Mouse (Mus musculus): ENCODE data around the gene Tor4a.

Gene Tor4a

GRCm38 (mm10) chr2:25170326-25171100 is 26.2 kb downstream of the Tor4a start:
- DNase-seq (ENCODE audit: low read depth, low spot score) = no peak

DNA sequence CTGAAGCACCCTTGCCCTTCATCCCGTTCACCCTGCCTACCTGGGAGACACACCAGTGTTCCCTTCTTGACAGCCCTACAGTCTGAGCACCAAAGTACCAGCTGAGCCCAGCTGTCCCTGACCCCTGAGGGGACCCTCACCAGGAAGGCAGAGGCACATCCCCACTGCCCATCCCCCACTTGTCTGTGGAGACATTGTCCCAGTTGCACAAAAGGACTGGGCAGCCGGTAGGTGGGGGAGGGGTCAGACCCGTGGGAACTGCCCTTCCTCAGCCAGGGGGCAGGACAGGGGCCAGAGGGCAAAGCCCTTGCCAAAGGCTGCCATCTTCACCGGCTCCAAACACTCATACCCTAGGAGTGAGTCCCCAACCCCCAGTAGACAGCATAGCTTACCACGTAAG is 26.9 kb downstream of the Tor4a start:
- no peak for DNase-seq (ENCODE audit: low read depth, low spot score)

DNA sequence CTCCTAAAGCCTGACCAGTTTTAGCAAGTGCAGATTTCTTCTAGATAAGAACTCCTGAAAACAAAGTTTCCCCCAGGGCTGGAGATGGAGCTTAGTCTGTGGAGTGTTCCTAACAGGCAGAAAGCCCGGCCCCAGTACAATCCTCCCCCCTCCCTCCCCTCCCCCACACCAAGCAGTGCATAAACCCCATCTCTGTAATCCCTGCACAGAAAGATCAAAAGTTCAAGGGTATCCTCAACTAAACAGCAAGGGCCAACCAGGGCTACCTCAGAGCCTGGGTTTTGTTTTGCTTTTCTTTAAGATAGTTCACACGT is 28.1 kb downstream of the Tor4a start:
- DNase-seq (ENCODE audit: low read depth, low spot score) = no peak

DNA sequence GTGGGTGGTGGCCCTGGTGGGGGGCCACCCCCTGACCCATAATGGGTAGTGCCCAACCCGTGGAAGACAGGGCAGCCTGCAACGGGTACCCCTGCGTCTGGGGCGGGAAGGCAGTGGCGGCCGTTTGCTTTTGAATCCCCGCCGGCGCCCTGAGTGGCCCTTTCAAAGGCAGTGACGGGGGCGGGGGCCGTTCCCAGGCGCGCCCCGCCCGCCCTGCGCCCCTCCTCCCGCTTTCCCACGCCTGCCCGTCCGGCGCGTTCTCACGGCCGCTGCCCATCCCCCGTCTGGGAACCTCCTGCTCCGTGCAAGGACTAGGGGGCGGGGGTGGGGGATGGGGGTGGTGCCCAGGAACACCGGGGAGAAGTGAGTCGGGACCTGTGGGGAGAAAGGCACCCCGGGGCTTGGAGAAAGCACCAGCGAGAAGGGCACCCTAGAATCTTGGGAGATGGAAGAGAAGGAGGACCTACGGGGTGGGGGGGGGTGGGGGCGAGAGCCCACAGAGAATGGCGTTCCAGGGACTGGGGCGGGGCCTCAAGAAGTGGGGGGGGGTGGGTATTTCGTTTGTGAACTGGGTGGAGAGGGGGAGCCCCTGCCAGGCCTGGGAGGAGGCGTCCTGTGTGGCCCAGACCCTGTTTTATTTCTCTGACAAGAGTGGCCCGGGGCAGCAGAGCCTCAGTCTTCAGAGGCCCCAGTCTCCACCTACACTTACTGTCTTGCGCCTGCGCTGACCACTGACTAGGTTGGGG is 28.6 kb downstream of the Tor4a start:
- DNase-seq (ENCODE audit: low read depth, low spot score) = no peak

DNA sequence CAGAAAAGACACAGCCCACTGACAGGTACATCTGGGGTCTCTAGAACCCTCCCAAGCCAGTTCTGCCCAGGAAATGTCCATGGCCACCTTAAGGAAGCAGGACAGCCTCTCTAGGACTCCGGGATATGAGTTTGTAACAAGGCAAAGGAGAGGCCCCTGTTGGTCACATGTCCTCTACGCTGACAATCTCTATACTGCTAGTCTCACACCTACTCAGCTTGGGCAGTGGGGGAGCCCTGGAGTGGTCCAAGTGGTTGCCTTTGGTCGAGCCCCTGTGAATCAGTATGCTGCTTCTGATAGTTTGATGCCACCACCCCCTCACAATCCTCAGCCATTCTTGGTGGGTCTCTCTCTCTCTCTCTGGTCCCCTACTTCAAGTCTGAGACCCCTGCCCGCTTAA is 29.2 kb downstream of the Tor4a start:
- DNase-seq (ENCODE audit: low read depth, low spot score) = no peak

DNA sequence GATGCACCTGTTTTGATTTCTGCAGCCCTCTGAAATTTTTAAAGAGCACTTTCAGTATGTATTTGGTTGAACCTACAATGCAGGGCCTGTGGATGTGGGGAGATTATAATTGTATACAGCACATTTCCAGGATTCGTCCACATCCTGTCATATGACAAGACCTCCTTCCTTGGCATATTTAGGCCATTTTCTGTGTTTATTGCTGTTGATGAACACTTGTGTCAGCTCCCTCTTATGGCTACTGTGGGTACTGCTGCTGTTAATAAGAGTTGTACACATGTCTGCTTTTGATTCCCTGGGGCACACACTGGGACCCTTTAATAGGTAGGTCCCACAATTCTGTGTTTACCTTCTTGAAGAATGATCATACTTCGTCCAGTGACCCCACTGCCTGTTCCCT is 39.0 kb downstream of the Tor4a start:
- no peak for DNase-seq (ENCODE audit: low read depth, low spot score)

- DNase-seq (ENCODE audit: low read depth, low spot score) = no peak
Measured at GRCm38 (mm10) chr2:25156990-25157389, 39.7 kb downstream of the Tor4a start.

DNA sequence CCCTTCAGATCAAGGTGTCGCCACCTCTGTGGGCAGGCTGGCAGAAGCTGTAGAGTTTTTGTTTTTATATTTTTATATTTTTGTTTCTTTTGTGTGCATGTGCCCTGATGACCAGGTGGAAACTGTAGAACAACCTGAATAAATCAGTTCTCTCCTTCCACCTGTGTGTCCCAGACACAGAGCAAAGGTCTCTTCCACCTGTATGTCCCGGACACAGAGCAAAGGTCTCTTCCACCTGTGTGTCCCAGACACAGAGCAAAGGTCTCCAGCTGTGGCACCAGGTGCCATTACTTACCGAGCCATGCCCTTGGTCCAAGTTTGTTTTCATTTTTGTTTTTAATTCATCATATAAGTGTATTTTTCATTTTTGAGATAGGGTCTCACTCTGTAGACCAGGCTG is 40.5 kb downstream of the Tor4a start:
- no peak for DNase-seq (ENCODE audit: low read depth, low spot score)

DNA sequence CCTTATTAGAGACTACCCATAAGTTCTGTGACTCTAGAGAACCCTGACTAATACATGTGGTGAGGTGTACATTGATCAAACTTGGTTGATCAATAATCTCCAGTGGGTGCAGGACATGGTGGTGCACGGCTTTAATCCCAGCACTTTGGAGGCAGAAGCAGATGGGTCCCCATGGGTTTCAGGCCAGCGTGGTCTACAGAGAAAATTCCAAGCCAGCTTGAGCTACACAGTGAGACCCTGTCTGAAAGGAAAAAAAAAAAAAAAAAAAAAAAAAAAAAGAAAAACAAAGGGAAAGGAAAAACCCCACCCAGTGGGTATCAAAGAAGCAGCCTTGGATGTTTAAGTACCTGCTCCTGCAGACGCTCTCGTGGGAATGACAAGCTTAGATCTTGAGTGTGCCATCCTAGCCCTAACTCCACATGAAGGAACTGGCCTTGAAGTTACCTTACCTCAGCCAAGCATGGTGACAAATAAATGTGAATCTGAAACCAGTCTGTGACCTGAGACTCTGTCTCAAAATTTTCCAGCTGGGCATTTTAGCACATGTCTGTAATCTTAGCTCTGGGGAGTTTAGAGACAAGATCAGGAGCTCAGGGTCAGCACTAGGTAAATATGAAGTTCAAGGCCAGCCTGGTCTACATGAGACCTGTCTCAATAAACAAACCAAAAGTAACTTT is 45.3 kb downstream of the Tor4a start:
- no peak for DNase-seq (ENCODE audit: low read depth, low spot score)

DNA sequence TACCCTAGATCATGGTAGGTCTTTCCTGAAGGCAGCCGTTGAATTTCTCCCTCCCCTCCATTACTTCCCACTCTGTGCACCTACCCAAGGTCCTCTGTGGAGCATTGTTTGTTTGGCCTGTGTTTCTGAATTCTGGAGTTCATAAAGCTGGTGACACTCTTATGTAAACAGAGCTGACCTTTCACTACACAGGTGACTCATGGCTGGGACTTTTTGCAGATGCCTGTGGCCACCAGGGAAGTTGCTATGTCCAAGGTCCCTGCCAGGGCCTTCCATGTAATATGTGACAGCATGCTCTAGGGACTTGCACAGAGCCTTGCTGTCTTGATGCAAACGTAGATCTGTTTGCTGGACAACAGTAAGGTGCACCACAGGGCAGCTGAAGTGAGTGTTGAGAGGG is 47.0 kb downstream of the Tor4a start:
- no peak for DNase-seq (ENCODE audit: low read depth, low spot score)

GRCm38 (mm10) chr2:25147892-25148291 is 48.8 kb downstream of the Tor4a start:
- no peak for DNase-seq (ENCODE audit: low read depth, low spot score)

DNA sequence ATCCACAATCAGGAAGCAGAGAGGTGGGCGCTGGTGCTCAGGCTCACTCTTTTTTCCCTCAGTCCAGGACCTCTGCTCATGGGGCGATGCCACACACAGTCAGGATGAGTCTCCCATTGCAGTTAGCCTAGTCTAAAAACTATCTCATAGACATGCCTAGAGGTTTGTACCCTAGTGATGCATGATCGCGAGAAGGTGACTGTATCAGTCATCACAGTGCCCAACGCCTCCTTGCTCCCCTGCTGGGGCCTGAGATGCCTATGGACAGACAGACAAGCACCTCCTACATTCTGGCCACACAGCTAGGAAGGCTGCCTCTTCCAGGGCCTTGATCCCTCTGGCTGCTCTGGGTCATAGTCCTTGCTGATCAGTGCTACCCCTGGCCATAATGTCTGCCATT is 49.3 kb downstream of the Tor4a start:
- DNase-seq (ENCODE audit: low read depth, low spot score) = no peak

DNA sequence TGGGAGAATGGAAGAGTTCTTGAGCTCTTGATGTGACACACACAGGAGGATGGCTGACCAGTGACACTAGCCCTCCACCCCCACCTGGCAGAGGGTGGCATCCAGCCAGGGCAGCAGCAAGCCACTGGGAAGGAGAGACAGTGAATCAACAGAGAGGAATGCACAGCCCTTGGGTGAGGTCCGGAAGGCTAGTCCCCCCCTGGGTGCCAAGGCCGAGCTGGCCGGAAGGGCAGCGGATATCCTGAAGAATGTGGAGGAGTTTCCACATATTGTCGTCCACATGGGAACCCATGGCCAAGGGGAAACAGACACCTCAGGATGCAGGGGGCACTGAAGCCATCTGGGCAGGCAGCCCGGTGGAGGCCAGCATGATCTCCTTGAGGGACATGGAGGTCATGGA is 51.3 kb downstream of the Tor4a start:
- DNase-seq (ENCODE audit: low read depth, low spot score) = no peak

Data from brain, embryonic 18.5 days (tissue).